Mouse (Mus musculus): ENCODE measurements around the gene Cwh43.

The Cwh43 gene

GRCm38 (mm10) chr5:73405981-73406722 is at the start of gene Cwh43:
Gene Cwh43 (plus strand): TSS chr5:73406075.
- DNase-seq (ENCODE audit: low spot score in 2 of 2): peak; percentile 60 to 64

- DNase-seq (ENCODE audit: low spot score in 2 of 2): no peak
Observed at GRCm38 (mm10) chr5:73359134-73359751, 46.6 kb upstream of the Cwh43 start.

DNA sequence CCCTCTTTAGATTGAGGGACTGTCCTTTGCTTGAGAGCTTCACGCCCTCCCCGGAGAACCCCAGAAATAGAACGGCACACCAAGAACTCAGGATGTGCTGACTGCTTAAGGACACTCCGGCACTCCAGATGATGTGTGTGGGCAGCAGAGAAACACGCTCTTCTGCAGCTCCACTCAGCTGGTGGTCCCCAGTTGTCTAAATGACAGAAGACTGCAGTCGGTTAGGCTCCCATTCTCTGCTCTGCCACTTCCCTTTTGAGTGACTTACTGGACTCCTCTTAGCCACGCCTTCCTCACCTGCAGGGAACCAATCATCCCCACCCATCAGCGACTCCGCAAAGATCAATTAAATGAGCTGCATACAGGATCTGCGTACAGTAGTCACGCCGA is 46.1 kb upstream of the Cwh43 start:
- DNase-seq (ENCODE audit: low spot score in 2 of 2): peak; percentile 76 to 85

GRCm38 (mm10) chr5:73360240-73360639 is 45.6 kb upstream of the Cwh43 start:
- DNase-seq (ENCODE audit: low spot score in 2 of 2): no peak

GRCm38 (mm10) chr5:73362338-73362737 is 43.5 kb upstream of the Cwh43 start:
- DNase-seq (ENCODE audit: low spot score in 2 of 2): no peak

- no peak for DNase-seq (ENCODE audit: low spot score in 2 of 2)
Observed at GRCm38 (mm10) chr5:73362791-73363190, 43.1 kb upstream of the Cwh43 start.

- no peak for DNase-seq (ENCODE audit: low spot score in 2 of 2)
Observed at GRCm38 (mm10) chr5:73364107-73364864, 41.6 kb upstream of the Cwh43 start.

- no peak for DNase-seq (ENCODE audit: low spot score in 2 of 2)
Observed at GRCm38 (mm10) chr5:73367906-73368305, 38.0 kb upstream of the Cwh43 start.

GRCm38 (mm10) chr5:73368845-73369447 is 36.9 kb upstream of the Cwh43 start:
- DNase-seq (ENCODE audit: low spot score in 2 of 2): peak in 1 of 2 experiments; percentile 62

DNA sequence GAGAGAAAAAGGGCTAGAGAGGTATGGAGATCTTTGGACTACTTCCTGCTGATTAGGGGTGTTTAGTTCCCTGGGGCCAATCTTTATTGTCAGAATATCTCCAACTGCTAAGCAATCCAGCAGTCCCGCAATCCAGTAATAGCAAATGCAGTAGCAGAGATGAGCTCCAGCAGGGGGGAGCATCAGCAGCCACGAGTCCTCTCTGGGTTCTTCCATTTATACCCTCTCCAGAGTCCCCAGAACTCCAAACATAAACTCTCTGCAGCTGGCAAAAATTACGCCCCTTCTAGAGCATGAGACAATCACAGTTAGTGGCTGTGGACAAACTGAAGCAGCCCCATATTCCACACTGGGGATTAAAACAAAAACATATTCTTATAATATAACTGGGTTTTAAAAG is 36.1 kb upstream of the Cwh43 start:
- no peak for DNase-seq (ENCODE audit: low spot score in 2 of 2)

DNA sequence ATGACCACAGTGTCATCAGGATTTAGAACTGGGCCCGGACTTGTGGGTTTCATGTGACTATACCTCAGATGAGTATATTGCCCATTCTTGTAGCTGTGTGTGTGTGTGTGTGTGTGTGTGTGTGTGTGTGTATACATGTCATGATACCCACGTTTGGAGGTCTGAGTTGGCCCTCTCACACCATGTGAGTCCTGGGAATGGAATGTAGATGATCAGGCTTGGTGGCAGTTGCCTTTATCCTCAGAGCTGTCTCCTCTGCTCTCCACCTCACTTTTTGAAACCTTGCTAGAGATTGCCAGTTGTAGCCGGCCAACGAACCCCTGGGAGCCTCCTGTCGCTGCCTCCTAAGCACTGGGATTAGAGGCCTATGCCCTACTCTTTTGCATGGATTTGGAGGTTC is 33.3 kb upstream of the Cwh43 start:
- no peak for DNase-seq (ENCODE audit: low spot score in 2 of 2)

DNA sequence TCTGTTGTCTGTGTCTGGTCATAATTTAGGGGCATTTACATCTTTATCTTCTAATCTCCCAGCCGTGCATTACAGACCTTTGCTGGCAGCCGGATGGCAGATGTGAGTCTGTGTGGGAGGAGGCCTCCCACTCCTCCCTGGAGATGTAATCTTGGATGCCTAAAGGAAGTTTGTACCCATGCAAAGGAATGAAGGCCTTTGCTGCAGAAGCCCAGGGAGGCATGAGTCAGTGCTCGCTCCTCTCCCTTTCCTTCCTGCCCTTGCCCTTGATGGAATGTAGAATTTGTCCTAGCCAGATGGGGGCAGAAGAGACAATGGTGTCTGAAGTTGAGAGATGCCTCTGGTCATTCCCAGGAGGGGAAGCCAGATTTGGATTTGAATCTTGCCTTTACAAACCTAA is 32.7 kb upstream of the Cwh43 start:
- DNase-seq (ENCODE audit: low spot score in 2 of 2): no peak

DNA sequence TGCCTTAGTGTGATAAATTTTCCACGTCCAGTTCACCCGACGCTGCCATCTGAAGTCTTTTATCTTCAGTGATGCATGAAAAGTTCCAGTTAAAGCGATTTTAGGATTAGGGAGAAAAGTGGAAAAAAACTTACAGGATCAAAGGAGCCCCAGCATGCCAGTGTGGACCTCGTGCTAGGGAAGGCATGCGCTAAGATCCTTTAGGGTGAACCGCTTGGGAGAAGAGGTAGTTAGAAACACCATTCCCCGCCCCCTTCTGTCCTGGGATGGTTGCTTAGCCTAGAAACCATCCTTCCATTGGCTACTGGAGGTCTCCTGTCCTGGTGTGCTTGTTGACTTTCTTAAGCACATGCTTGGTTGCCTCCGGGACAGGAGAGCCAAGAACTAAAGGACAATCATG is 29.8 kb upstream of the Cwh43 start:
- DNase-seq (ENCODE audit: low spot score in 2 of 2): no peak

DNA sequence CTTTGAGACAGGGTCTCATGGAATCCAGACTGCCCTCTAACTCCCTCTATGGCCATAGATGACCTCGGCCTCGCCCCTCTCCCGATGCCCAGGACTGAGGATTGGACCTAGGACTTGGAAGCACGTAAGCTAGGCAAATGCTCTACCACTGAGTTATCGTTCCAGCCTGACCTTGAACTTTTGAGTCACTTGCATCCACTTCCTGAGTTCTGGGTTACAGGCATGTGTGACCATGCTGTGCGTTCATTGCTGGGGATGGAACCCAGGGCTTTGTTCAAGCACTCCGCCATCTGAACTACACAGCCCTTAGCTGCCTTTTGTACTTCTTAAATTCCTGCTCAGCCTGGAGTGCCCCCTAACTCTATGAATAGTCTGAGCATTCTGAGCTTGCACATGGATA is 29.4 kb upstream of the Cwh43 start:
- no peak for DNase-seq (ENCODE audit: low spot score in 2 of 2)

GRCm38 (mm10) chr5:73379908-73380307 is 26.0 kb upstream of the Cwh43 start:
- peak; percentile 91 to 95 for DNase-seq (ENCODE audit: low spot score in 2 of 2)

- DNase-seq (ENCODE audit: low spot score in 2 of 2): no peak
Observed at GRCm38 (mm10) chr5:73380829-73381228, 25.0 kb upstream of the Cwh43 start.

DNA sequence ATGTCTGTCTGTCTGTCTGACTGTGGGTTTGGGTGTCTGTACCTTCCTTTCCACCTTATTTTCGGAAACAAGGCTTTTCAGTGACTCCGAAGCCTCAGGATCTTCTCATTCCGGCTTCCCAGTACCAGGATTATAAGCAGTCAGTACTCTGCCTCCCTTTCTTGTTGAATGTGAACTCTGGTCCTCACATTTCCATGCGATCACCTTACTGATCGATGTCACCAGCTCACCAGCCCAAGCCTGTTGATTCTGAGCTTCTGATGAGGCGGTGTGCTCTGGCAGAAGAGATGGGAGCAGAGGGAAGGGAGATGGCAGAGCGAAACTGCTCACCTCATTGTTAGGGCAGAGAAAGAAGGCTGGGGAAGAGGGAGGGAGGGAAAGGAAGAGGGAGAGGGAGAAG is 24.4 kb upstream of the Cwh43 start:
- DNase-seq (ENCODE audit: low spot score in 2 of 2): no peak

DNA sequence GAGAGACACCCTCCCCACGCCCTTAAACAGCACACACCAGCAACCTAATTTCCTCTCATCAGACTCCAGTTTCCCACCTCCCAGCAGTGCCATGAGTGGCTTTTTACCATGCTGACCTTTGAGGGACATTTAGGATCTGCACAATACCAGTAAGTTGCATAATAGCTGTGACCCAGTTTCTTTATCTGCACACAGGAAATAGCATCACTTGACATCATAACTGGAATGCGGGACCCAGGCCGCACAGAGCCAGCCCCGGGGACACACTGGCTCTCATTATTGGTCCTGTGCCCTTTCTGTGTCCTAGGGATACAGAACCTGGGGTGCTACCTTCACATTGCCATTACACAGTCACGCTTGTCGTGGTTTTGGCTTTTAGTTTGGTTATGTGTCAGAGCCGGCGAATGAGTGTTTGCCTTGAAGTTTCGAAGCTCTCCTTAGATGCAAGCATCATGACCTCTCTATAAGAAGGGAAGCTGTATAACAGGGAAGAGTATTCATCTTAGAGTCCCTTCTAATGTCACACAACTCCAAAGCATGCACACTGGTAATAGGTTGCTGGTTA is 23.8 kb upstream of the Cwh43 start:
- no peak for DNase-seq (ENCODE audit: low spot score in 2 of 2)

DNA sequence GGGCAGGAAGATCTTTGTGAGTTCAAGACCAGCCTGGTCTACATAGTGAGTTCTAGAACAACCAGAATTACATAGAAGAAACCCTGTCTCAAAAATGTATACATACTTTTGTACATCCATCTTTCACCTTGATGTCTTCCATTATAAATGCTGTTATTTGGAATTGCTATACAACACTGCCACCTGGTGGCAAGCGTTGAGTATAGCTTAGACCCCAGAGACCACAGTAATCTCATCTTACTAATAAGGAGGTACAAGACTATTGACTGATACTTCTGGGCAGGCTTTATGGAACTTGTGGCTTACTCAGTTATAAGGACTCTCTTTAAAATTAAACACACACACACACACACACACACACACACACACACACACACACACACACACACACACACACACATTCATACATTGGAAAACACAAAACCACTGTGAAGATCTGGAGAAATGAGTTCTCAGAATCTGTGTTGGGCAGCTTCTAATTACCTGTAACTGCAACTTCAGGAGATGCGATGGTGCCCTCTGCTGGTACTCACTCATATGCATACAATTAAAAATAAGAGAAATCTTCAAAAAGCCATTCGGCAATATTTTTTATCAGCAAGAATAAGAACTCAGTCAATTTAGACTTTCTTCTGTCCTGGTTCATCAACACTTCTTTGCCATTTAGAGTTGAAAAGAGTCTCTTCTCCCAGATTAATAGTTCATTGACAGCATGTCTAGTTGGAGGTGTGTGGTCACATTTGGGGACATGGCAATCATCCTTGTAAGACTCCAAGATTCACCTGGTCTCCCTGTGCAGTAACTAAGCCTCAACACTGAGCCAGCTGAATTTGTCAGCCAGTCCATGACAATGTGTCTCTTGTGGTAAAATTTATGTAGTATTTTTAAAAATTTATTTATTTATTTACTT is 22.9 kb upstream of the Cwh43 start:
- DNase-seq (ENCODE audit: low spot score in 2 of 2): peak; percentile 71 to 76

DNA sequence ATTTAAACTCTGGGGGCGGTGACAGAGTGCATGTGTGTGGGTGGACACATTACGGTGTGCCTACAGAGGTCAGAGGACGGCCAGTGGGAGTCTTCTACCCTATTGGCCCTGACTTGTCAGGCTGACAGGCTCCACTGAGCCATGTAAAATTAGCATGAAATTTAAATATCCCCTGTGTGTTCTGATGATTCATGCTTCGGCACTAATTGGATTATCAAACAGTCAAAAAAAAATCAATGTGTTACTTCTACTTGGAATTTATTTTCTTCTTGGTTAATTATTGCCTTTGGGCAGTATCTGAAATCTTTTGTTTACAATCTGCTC is 22.3 kb upstream of the Cwh43 start:
- no peak for DNase-seq (ENCODE audit: low spot score in 2 of 2)

GRCm38 (mm10) chr5:73393041-73393440 is 12.8 kb upstream of the Cwh43 start:
- DNase-seq (ENCODE audit: low spot score in 2 of 2): no peak
